21 mouse cellular contexts compared by ENCODE assay signal in genomic region chr5:130051073-130051860, GRCm38 (mm10). TPM values are rescaled to one million over a fixed set of nuclear protein-coding genes. Genes with fewer than 3 reads are reported as not detected.
A peak's percentile ranks its signal among the peaks of the same experiment; 100 is the strongest.
DNase-seq lines count a peak whose midpoint lies in the region; ATAC-seq and TF ChIP-seq lines count a peak whose summit lies in the region.
"Had no signal": no experiment of that assay in that cellular context is flagged by ENCODE, and none has a peak within 500 bp of the region (broad histone marks: within the 10 kb centered on the region; RNA-seq: fewer than 3 reads in every experiment).

No protein-coding gene starts in this region.

- no peak for ATAC-seq in midbrain, postnatal 0 days (ENCODE audit: low FRiP score)
- ATAC-seq: forebrain, embryonic 14.5 days had no signal

- H3K4me2 ChIP-seq in midbrain, postnatal 0 days (ENCODE audit: low read depth, low read length, poor library complexity, severe bottlenecking), result no peak overlapping the region
- H3K4me2 ChIP-seq: embryonic facial prominence, embryonic 15.5 days; heart, embryonic 11.5 days; heart, embryonic 15.5 days; hindbrain, embryonic 13.5 days had no signal

- no peak overlapping the region for H3K4me3 ChIP-seq in midbrain, embryonic 10.5 days
- no peak overlapping the region for H3K4me3 ChIP-seq in midbrain, postnatal 0 days (ENCODE audit: low read depth, low read length)
- H3K4me3 ChIP-seq: embryonic facial prominence, embryonic 15.5 days; erythroblast, embryonic 14.5 days; forebrain, embryonic 10.5 days; gastrocnemius, adult 2 months; heart, embryonic 15.5 days; hindbrain, embryonic 13.5 days had no signal

- no peak for TF ChIP-seq CTCF in midbrain, postnatal 0 days (IDR thresholded peaks at IDR 0.05)

- H3K9me3 ChIP-seq in midbrain, embryonic 10.5 days (replicated peaks), result no peaks in the 10 kb centered on the region
- no peaks in the 10 kb centered on the region for H3K9me3 ChIP-seq in midbrain, postnatal 0 days (ENCODE audit: low read length)
- H3K9me3 ChIP-seq: embryonic facial prominence, embryonic 15.5 days; forebrain, embryonic 10.5 days; heart, embryonic 15.5 days; hindbrain, embryonic 13.5 days had no signal

- DNase-seq in cerebellum, adult 9-10 months, result peak; percentile 63
- no peak for DNase-seq in cerebellum, adult 8-10 months
- no peak for DNase-seq in midbrain, embryonic 10.5 days (ENCODE audit: low spot score)
- DNase-seq in midbrain, postnatal 0 days (ENCODE audit: low spot score), result no peak
- DNase-seq in cerebellum, postnatal 14 days, result peak; percentile 23 to 41
- DNase-seq in heart, adult 8-10 months (ENCODE audit: low spot score), result no peak
- DNase-seq: adrenal gland, adult 8-10 months; adrenal gland, postnatal 36 days; embryo, embryonic 11 days; gastrocnemius, adult 2 months; gastrocnemius, postnatal 25 days; heart, postnatal 14 days; kidney, adult 11 months had no signal

- 0 out of 2 replicates have a peak, but pooled peaks cover 6% of the 10 kb centered on the region for H3K4me1 ChIP-seq in midbrain, embryonic 10.5 days
- no peaks in the 10 kb centered on the region for H3K4me1 ChIP-seq in midbrain, postnatal 0 days (ENCODE audit: insufficient read depth, low read length)
- H3K4me1 ChIP-seq: forebrain, embryonic 10.5 days; hindbrain, embryonic 13.5 days had no signal

- H3K27me3 ChIP-seq in midbrain, embryonic 10.5 days (ENCODE audit: low read depth, poor library complexity, severe bottlenecking), result no peaks in the 10 kb centered on the region
- H3K27me3 ChIP-seq in midbrain, postnatal 0 days (ENCODE audit: insufficient read depth, low read length), result no peaks in the 10 kb centered on the region
- H3K27me3 ChIP-seq: embryonic facial prominence, embryonic 15.5 days; hindbrain, embryonic 13.5 days had no signal

- 0 out of 2 replicates have a peak overlapping the region, but pooled peaks have one; percentile 28 for H3K27ac ChIP-seq in midbrain, embryonic 10.5 days (replicated peaks)
- no peak overlapping the region for H3K27ac ChIP-seq in midbrain, postnatal 0 days (ENCODE audit: low read depth, low read length)
- H3K27ac ChIP-seq: embryonic facial prominence, embryonic 15.5 days; forebrain, embryonic 10.5 days; heart, embryonic 15.5 days; hindbrain, embryonic 13.5 days; hindbrain, postnatal 0 days had no signal

- H3K9ac ChIP-seq in midbrain, postnatal 0 days (replicated peaks; ENCODE audit: low read length, poor library complexity, severe bottlenecking), result no peak overlapping the region
- H3K9ac ChIP-seq: embryonic facial prominence, embryonic 15.5 days; heart, embryonic 15.5 days; hindbrain, embryonic 13.5 days had no signal

- H3K36me3 ChIP-seq in midbrain, embryonic 10.5 days, result peaks cover 76% of the 10 kb centered on the region
- peaks cover 29% of the 10 kb centered on the region for H3K36me3 ChIP-seq in midbrain, postnatal 0 days (ENCODE audit: insufficient read depth, low read length)

- WGBS in midbrain, embryonic 10.5 days, result 83% methylated on average over 15 of the region's 15 CpGs
- 85% methylated on average over 15 of the region's 15 CpGs for WGBS in midbrain, postnatal 0 days

RNA-seq across cellular contexts. Expression of gene Tpst1, which starts 21.9 kb away (rescaled TPM):
- polyA plus RNA-seq in midbrain, embryonic 10.5 days (2016; fragmentation: Nextera tagmentation; extraction: Ambion mirVana), result 57.5 and 60.4 TPM in 2 replicates
- 37.1 and 46.5 TPM in 2 replicates for total RNA-seq in midbrain, postnatal 0 days (2014; rRNA removed)
- 50.0 TPM in 2 replicates for polyA plus RNA-seq in midbrain, postnatal 0 days (2015; fragmentation: Nextera tagmentation; extraction: Ambion mirVana)
- total RNA-seq in heart, adult 8-10 months (2022), result 10 to 100 TPM in 1 of 4 experiments, 1 to 10 TPM in 3; 8.2 to 10.6 (median 9.3) TPM

RNA-seq across cellular contexts. Expression of gene Crcp, which starts 22.2 kb away (rescaled TPM):
- polyA plus RNA-seq in midbrain, embryonic 10.5 days (2016; fragmentation: Nextera tagmentation; extraction: Ambion mirVana), result 63.8 and 65.9 TPM in 2 replicates
- 54.0 and 63.3 TPM in 2 replicates for total RNA-seq in midbrain, postnatal 0 days (2014; rRNA removed)
- 86.8 and 90.9 TPM in 2 replicates for polyA plus RNA-seq in midbrain, postnatal 0 days (2015; fragmentation: Nextera tagmentation; extraction: Ambion mirVana)
- total RNA-seq in heart, adult 8-10 months (2022), result 10 to 100 TPM; 11.5 to 16.1 (median 14.5) TPM

RNA-seq across cellular contexts. Expression of gene Asl, which starts 22.2 kb away (rescaled TPM):
- polyA plus RNA-seq in midbrain, embryonic 10.5 days (2016; fragmentation: Nextera tagmentation; extraction: Ambion mirVana), result 33.3 and 36.0 TPM in 2 replicates
- 34.0 and 39.1 TPM in 2 replicates for total RNA-seq in midbrain, postnatal 0 days (2014; rRNA removed)
- 52.8 and 54.0 TPM in 2 replicates for polyA plus RNA-seq in midbrain, postnatal 0 days (2015; fragmentation: Nextera tagmentation; extraction: Ambion mirVana)
- total RNA-seq in heart, adult 8-10 months (2022), result 1 to 10 TPM; 3.0 to 7.1 (median 6.3) TPM

RNA-seq across cellular contexts. Expression of gene Gusb, which starts 48.4 kb away (rescaled TPM):
- 33.6 and 34.1 TPM in 2 replicates for polyA plus RNA-seq in midbrain, embryonic 10.5 days (2016; fragmentation: Nextera tagmentation; extraction: Ambion mirVana)
- 22.0 and 26.7 TPM in 2 replicates for total RNA-seq in midbrain, postnatal 0 days (2014; rRNA removed)
- polyA plus RNA-seq in midbrain, postnatal 0 days (2015; fragmentation: Nextera tagmentation; extraction: Ambion mirVana), result 42.3 and 44.9 TPM in 2 replicates
- total RNA-seq in heart, adult 8-10 months (2022), result 10 to 100 TPM; 11.7 to 14.2 (median 12.8) TPM

Comparison
In these comparisons a context has a peak if more than half of its experiments do, and no peak if none do; other contexts are left out.
1. DNase-seq: peak in cerebellum, adult 9-10 months (single experiment) and cerebellum, postnatal 14 days (2 of 2); none in cerebellum, adult 8-10 months (single experiment), midbrain, embryonic 10.5 days (single experiment), midbrain, postnatal 0 days (single experiment) and heart, adult 8-10 months (single experiment).